Mouse (Mus musculus) E14TG2a.4 (cell line): ENCODE data around the gene 1700013G24Rik.
A peak's percentile ranks its signal among the peaks of the same experiment; 100 is the strongest.

Experiments
- H3K27me3 ChIP-seq: 2 replicates; pipeline ENCODE4 v1.6.1; 2014; ENCODE audit warnings: low read length, control low read depth; ENCODE audit not compliant: insufficient read depth
- H3K36me3 ChIP-seq: 2 replicates; pipeline ENCODE4 v1.6.1; 2014; ENCODE audit warnings: low read length, control low read depth; ENCODE audit not compliant: insufficient read depth
- H3K4me1 ChIP-seq: replicated peaks from 2 replicates; pipeline ENCODE4 v1.6.1; 2014; ENCODE audit warnings: low read depth, low read length, control low read depth
- H3K4me3 ChIP-seq: replicated peaks from 2 replicates; pipeline ENCODE4 v1.5.1; 2014; ENCODE audit warnings: mild to moderate bottlenecking, low read length
- H3K9me3 ChIP-seq: 2 replicates; pipeline ENCODE4 v1.6.1; 2014; ENCODE audit warnings: low read length, control low read depth
- CTCF ChIP-seq: conservative IDR thresholded peaks from 2 replicates; pipeline ENCODE4 v1.5.1; 2014; ENCODE audit warnings: low read length
- NANOG ChIP-seq: IDR thresholded peaks from 2 replicates; pipeline ENCODE4 v1.6.1; 2014; ENCODE audit warnings: borderline replicate concordance, low read length, mixed read lengths
- POU5F1 ChIP-seq: IDR thresholded peaks from 2 replicates; pipeline ENCODE4 v1.6.1; 2014; ENCODE audit warnings: low read length, borderline replicate concordance

1700013G24Rik gene

DNA sequence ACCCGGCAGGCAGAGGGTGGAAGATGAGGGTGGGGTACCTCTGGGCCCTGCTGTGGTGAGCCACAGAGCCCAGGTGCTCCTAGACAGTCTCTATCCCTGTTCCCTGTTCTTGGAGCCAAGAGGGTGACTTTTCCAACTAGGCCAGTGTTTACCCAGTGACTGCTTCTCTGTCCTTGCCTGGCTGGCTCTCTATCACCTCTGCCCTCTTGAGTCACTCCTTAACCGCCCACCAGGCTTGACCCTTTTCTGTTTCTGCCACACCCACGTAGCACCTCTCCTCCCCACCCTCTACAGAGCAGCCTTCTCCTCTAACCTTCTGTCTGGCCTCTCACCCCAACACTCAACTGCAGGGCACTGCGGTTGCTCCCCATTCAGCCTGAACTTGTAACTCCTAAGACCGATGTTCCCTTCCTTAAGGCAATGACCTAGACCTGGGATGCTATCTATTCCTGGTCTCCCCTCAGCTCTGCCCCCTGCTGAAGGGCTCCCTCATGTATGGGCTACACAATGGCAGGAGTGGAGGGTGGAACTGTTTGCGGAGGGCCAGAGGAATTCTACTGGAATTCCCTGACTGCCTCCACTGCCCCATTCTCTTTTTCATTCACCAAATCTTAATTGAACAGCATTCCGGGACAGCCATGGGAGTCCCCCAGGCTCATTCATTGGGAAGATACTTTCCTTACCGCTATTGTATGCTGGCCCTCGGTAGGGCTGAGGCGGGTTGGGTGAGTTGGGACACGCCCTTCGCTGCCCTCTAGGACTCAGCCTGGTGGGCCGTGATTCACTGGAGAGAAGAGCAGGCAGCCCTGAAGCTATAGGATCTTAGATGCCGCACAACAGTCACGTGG lies 17.0 kb downstream of the 1700013G24Rik start:
- TF ChIP-seq NANOG: peak; percentile 38; the same call in 1 of the 2 replicates
- TF ChIP-seq POU5F1: no peak
- 0 out of 2 replicates have a peak, but pooled peaks have one; percentile 3 for TF ChIP-seq CTCF
- H3K4me3 ChIP-seq: peak overlapping the region; percentile 95
- H3K27me3 ChIP-seq: peaks cover 3% of the 10 kb centered on the region
- no peaks in the 10 kb centered on the region for H3K9me3 ChIP-seq
- H3K36me3 ChIP-seq: peaks cover 25% of the 10 kb centered on the region
- H3K4me1 ChIP-seq: peaks cover 84% of the 10 kb centered on the region

DNA sequence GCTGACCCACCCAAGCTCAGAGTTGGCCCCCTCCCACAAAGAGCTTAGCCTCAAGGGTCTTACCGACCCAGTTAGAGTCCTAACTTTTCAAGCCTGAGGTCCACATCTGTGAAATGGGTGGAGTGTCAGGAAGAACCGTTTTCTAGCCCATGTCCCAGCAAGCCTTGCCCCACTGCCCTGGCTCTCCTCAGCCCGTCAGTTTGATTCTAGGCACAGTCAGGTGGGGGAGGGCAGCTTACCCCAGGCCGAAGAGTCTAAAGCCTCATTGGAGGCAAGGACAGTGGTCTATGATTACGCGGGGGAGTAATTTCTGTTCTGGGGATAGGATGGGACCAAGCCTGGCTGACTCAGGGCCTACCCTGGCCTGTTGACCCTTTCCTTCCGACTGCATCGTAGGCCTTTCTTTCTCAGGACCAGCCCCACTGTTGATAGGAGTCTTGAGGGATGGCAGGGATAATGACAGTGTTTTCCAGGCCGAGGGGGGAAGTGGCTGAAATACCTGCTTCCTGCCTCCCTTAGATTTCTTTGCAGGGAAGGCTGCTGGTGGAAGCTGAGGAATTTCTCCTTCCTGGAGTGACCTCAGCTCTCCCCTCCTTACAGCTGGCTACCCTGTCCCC lies 17.7 kb downstream of the 1700013G24Rik start:
- Histone ChIP-seq H3K4me3 (peak overlapping the region; percentile 95), H3K27me3 (peaks cover 3% of the 10 kb centered on the region), H3K4me1 (peaks cover 84% of the 10 kb centered on the region), H3K9me3 (no peaks in the 10 kb centered on the region), H3K36me3 (peaks cover 28% of the 10 kb centered on the region)
- no peak for TF ChIP-seq POU5F1

DNA sequence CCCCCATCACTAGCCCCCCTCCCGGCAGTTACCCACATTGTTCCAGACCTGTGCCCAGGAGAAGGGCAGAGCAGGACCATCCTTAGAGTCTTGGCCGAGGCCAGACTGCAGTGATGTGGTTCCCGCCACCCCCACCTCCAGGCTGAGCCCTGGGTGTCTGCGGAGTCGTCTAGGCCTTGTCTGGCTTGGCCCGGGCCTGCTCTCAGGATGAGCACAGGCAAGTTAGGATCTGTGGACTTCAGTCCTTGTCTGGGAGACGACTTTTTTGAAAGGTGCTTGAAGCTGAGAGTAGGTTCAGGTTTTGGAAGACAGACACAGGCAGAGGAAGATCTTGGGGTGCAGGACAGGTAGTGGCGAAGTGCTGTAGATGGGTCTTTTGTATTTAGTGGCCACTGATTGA lies 18.2 kb downstream of the 1700013G24Rik start:
- peak overlapping the region; percentile 95 for H3K4me3 ChIP-seq
- no peaks in the 10 kb centered on the region for H3K9me3 ChIP-seq
- TF ChIP-seq CTCF (no peak), NANOG (no peak), POU5F1 (no peak)
- peaks cover 90% of the 10 kb centered on the region for H3K4me1 ChIP-seq
- H3K27me3 ChIP-seq: peaks cover 3% of the 10 kb centered on the region
- peaks cover 28% of the 10 kb centered on the region for H3K36me3 ChIP-seq

DNA sequence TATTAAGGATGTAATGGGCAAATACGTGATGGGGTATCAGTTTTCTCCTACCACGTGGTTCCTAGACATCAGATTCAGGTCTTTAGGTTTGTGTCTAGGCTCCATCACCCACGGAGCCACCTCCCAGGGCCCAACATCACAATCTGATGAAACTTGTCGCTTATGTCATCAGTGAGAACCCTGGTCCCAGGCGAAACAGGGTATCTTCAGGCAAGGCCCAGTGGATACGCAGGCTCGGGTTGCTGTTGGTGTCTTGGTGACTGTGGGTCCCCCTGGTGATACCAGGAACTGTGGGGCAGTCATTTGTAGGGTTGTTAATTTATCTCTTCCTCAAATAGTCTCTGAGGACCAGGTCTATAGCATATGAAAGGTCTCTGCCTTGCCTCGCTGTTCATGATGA lies 20.2 kb downstream of the 1700013G24Rik start:
- H3K4me1 ChIP-seq: peaks cover 93% of the 10 kb centered on the region
- no peaks in the 10 kb centered on the region for H3K9me3 ChIP-seq
- H3K36me3 ChIP-seq: peaks cover 29% of the 10 kb centered on the region
- TF ChIP-seq POU5F1 (no peak), NANOG (no peak), CTCF (no peak)
- peak overlapping the region; percentile 41 for H3K4me3 ChIP-seq
- no peaks in the 10 kb centered on the region for H3K27me3 ChIP-seq

DNA sequence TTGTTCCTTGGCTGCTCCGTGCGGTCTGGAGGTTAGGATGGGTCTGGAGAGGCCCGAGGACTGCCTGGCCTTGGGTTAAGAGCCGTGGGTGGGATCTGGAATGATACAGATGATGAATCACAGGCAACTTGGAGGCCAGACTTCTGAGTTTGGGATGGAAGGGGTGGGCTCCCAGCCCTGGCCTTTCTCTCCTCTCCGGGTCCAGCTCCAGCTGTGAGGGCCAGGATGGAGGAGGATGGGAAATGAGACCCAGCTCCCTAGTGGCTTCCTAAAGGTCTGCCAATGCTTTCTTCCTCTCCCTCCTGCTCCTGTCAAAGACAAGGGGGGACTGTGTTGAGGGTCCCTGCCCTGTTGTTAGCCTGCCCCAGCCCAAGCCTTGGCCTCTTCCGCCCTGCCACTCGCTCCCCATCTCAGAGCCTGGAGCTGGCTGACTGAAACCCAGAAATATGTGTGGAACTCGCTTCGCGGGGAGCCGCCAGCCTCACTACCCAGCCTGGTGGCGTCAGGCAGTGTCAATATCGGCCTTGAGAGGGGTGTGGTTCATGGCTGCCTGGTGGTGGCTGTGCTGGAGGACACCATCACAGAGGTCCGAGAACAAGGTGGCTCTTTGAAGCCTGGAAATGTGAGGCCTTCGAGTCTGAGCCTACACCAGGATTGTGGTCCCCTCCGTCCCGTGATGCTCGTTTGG lies 20.8 kb downstream of the 1700013G24Rik start:
- peak overlapping the region; percentile 41 for H3K4me3 ChIP-seq
- peaks cover 99% of the 10 kb centered on the region for H3K4me1 ChIP-seq
- peaks cover 34% of the 10 kb centered on the region for H3K36me3 ChIP-seq
- H3K9me3 ChIP-seq: no peaks in the 10 kb centered on the region
- no peak for TF ChIP-seq NANOG
- TF ChIP-seq POU5F1: no peak
- no peak for TF ChIP-seq CTCF
- H3K27me3 ChIP-seq: no peaks in the 10 kb centered on the region

DNA sequence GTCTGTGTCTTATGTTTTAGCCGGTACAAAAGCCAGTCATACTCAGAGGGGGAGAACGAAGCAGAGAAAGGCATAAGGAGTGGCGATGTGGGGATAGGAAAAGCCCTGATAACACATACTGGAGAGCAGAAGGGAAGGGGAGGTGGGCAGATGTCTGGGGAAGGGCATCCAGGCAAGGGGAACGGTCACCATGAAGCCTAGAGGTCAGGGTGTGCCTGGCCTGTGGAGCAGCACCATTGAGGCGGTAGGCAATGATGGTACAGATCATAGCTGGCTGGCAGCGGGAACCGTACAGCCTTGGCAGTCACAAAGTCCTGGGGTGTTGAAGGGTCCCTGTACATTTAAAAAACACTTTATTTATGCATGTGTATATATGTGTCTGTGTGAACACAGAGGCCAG lies 21.6 kb downstream of the 1700013G24Rik start:
- Histone ChIP-seq H3K36me3 (peaks cover 41% of the 10 kb centered on the region), H3K4me3 (no peak overlapping the region), H3K4me1 (peaks cover 100% of the 10 kb centered on the region), H3K27me3 (no peaks in the 10 kb centered on the region), H3K9me3 (no peaks in the 10 kb centered on the region)
- TF ChIP-seq NANOG (no peak), POU5F1 (no peak), CTCF (no peak)

DNA sequence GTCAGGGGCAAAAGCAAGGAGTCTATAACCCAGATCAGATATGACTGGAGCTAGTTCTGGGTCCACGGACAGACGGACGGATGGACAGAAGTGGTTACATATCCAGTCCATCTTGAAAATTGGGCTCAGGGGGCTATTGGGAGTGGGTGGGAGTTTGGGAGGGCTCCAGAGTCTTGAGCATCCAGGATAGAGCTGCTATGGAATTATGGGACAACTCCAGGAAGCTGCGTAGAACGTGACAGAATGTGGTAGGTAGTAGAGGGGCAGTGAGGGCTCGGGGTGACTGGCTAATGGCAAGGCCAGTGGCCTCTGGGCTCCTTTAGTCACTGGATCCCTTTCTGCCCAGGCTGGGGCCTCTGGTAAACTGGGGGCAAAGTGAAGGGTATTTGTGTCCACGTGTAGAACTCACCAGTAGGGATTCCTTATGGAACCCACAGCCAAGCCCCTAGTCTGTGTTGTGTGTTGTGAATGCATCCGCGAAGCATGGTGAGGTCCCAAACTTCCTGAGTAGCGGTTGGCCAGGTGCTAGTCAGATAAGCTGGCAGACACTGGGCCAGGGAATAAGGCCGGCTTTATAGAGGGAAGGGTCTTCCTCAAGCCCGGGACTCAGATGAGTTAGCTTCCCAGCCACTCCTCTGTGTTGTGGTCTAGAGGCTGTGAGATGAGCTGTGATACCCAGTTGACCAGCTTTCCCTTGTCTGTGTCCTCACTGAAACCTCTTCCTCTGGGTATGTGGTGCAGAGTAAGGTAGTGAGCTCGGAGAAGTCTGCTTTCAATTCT lies 22.4 kb downstream of the 1700013G24Rik start:
- Histone ChIP-seq H3K36me3 (peaks cover 41% of the 10 kb centered on the region), H3K9me3 (no peaks in the 10 kb centered on the region), H3K4me1 (peaks cover 100% of the 10 kb centered on the region), H3K27me3 (no peaks in the 10 kb centered on the region), H3K4me3 (peak overlapping the region; percentile 71)
- no peak for TF ChIP-seq NANOG
- no peak for TF ChIP-seq CTCF
- no peak for TF ChIP-seq POU5F1
